Mouse (Mus musculus) layer of hippocampus, adult 2 months (tissue): ENCODE measurements at regions not wholly inside any gene's neighbourhood (a gene's known extent, or its start where the extent isn't known, plus 50 kb on each side); places are given as distances from the start of the nearest gene placed in this dataset.

Experiments used
- DNase-seq, 2 experiments: peaks; one replicate each; pipeline ENCODE4 v3.0.0; 2022; ENCODE audit warnings: low spot score in 2 of 2
- H3K27ac ChIP-seq: fragments of 200-600 bp; 2 replicates; pipeline ENCODE4 v1.8.1; 2022
- H3K4me3 ChIP-seq: fragments of 200-600 bp; 2 replicates; pipeline ENCODE4 v1.8.1; 2022; ENCODE audit warnings: mild to moderate bottlenecking
- CTCF ChIP-seq: fragments of 200-600 bp; conservative IDR thresholded peaks from 2 replicates; pipeline ENCODE4 v1.8.1; 2022; ENCODE audit warnings: antibody characterized with exemption, mild to moderate bottlenecking, moderate library complexity

- no peak overlapping the region for H3K27ac ChIP-seq
- H3K4me3 ChIP-seq: no peak overlapping the region
- no peak for DNase-seq
- TF ChIP-seq CTCF: no peak
Measured at GRCm38 (mm10) chr1:42623766-42624165, 71.8 kb upstream of the Pou3f3 start.

DNA sequence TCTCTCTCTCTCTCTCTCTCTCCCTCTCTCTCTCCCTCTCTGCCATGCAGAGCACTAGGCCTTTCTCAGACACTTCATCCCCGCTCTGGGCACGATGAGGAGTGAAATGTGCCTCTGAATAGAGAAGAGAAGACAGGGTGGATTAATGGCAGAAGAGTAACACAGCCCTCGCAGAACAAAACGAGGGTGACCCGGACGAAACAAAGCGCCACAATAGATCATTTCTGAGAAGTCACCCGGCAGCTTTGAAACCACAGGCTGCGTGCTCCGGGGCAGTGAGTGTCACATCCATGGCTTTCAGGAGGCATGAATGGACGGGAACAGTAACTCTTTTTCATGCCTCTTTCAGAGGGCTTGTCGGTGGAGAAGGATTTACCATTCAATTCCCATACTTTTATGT lies 66.8 kb upstream of the Pou3f3 start:
- Histone ChIP-seq H3K4me3 (no peak overlapping the region), H3K27ac (no peak overlapping the region)
- no peak for TF ChIP-seq CTCF
- DNase-seq: no peak

DNA sequence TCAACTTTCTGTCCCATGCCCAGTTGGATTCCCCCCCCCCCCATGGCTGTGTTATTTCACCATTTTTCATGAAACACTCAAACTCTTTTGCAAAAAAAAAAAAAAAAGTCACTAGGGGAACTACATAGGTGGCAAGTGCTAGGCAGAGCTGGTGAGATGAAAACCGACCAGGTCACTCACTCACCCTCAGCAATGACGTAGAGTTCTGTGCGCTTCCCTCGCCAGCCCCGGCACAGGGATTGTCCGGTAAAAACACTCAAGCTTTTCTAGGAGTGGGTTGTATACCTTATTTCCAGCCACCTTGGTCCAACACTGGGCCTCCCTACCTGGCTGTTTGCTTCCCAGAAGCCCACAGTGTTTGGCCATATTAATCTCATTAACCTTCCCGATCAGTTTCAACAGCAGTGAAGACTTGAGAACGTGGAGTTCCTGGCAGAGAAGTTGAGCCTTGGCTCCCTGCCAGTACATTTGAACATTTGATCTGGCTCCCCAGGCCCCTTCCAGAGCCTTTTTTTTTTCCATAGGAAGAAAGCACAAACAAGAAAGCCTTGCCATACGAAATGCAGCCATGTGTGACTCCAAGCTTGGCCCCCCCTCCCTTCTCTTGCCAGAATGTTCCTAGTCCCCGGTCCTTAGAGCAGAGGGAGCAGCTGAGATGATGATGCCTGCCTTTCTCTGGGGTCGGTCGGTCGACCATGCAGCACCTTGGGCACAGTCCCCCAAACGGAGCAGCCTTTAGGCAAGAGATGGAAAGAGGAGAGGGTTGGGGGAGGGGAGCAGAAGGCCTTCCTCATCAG lies 65.9 kb upstream of the Pou3f3 start:
- no peak for TF ChIP-seq CTCF
- H3K27ac ChIP-seq: no peak overlapping the region
- H3K4me3 ChIP-seq: no peak overlapping the region
- no peak for DNase-seq

DNA sequence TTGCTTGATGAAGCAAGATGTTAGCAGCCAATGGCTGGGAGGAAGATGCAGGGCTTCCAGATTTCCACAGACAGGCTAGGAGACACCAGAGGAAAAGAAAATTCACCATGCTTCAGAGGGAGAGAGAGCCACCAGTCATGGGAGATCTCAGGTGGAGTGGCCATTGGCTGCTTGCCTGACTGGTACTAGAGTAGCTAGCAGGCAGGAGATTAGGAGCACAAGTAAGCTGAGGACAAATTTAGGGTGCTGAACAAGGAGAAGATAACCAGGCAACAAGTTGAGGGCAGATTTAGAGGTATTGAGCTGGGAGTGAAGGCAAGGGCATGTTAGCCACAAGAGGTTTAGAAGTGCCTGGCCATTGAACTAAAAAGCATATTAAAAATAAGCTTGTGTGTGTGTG lies 63.3 kb upstream of the Pou3f3 start:
- Histone ChIP-seq H3K4me3 (no peak overlapping the region), H3K27ac (no peak overlapping the region)
- no peak for DNase-seq
- no peak for TF ChIP-seq CTCF

DNA sequence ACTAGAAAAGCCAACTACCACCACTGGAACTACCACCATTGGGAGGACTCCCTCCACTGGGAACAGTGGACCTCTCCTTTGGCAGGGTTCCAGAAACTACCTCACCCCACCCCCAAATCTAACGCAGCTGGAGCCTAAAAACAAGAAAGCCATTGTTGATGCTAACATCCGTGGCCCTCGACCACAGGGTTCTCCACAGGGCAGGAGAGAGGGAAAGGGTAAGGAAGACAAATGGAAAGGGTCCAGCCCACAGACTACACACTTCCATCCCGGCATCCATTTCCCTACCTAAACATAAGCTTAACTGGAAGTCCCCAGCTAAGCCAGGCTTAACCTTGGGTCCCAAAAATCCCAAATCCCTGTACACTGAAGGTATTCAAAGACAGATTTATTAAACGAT lies 59.0 kb upstream of the Pou3f3 start:
- no peak for DNase-seq
- H3K4me3 ChIP-seq: no peak overlapping the region
- no peak for TF ChIP-seq CTCF

More for the DNA sequence above, 59.0 kb upstream of the Pou3f3 start:
- H3K27ac ChIP-seq: no peak overlapping the region
